Mouse (Mus musculus): ENCODE data around the gene BC107364.
"Not testable (repeated sequence)": the region's sequence is repeated elsewhere in the genome, so short reads cannot be mapped to it uniquely, and the experiment has no call there.

BC107364 gene

DNA sequence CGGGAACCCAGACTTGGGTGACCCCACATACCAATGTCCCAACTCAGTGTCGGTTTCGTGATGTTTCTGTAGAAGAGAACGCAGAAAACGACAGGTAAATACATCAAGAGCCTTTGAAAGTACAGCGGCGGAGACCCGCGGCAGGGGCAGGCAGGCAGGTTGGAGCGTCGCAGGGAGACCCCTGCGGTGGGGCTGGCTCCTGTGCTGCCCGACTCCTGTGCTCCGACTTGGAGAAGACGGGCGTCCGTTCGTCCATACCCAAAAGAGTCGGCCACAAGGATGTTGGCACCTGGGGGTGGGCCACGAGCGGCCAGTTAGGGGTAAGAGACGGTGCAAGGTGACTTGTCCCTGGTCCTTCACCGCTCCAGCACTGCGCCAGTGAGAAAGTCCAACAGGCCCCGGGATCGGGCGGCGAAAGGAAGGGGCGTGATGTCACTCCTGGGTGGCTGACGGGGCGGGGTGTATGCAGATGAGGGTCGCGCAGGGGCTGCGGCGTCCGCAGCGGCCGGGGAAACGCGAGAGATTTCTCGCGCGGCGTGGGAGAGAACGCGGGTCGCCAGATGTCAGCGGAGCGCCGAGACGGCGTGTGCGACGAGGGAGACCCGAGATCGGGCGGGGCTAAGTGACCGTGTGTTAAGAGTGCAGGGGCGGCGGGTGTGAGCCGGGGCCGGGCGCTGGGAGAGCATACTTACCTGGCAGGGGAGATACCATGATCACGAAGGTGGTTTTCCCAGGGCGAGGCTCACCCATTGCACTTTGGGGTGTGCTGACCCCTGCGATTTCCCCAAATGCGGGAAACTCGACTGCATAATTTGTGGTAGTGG, 2.1 kb downstream of the BC107364 start:
- not testable (repeated sequence) for DNase-seq

DNA sequence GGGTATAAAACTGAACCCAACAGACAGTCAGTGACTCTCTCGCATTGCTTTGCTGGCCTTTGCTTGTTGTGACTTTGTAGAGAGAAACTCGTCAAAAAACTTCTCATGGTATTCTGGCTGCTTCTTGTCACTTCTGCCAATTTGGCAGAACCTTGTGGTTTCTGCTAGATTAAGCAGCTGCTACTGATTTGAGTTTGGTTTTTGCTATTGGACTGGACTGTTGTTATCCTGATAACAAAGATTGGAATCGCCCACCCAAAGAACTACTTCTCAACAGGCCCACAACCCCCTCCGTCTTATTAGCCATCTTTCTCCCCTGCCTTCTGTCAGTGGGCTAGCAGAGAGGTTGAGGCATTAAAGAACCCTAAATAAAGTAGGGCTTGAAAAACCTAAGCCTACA, 6.7 kb downstream of the BC107364 start:
- no peak for DNase-seq

DNA sequence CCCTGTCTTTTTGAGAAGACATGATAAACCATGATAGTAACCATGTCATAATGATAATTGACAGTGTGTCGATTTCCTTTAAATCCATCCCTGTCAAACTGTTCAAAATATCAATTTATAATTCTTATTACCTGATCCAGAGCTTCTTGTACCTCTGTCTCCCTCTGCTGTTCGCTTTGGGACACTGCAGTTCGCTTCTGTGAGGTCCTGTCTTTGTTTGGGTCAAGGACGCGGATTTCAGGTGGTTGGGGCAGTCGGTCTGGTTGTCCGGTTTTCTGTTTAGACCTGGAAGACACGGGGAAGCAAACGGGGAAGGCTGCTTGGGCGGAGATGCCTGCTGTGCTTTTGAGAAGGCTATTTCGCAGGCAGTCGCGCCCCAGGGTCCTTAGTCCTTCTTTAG, 11.5 kb downstream of the BC107364 start:
- peak; percentile 48 to 77 for DNase-seq

DNA sequence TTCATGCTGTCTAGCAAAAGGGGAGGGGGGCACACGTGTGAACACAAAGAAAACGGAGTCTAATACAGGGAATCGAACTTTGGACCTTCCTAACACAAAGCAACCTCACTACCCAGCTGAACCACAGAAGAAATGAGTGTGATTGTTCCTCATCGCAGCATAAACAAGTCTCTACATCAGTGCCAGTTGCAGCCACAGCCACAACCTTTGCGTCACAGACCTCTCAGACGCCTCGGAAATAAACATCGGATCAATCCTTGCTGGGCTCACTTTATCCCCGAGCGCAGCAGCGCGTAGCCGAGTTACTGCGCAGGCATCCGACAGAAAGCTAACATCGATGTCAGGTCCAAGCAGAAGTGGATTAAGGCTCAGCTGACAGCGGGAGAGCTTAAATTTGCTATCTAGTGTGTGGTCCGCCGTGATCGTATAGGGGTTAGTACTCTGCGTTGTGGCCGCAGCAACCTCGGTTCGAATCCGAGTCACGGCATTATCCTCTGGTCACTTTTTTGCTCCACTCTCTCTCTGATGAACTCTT, 16.5 kb downstream of the BC107364 start:
- no peak for DNase-seq

DNA sequence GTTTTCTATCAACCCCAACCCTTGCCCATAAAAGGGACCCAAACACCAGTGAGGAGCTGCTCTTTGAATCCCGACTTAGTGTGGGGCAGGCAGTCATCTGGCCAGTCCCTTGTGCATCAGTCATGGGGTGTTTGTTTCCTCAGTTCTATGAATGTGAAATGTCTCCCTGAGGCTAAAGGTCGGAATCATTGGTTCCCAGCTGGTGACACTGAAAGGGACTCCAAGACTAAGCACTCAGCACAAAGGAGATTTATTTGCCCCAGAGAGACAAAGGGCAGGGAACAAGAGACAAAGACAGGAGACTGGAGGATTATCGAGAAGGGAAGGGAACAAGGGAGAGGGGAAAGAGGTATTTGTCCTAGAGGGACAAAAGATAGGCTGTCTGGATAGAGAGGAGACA, 19.9 kb downstream of the BC107364 start:
- DNase-seq = no peak

DNA sequence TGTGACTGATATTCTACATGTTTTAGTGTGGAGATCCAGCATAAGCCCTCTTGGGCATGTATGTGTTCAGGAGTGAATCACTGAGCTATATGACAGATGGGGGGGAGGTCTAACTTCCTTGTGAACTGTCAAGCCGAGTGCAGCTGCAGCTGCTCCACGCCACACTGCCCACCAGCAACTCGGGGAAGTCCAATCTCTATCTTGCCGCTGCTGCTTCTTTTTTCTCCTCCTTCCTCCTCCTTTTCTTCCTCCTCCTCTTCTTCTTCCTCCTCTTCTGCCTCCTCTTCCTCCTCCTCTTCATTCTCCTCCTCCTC, 22.3 kb downstream of the BC107364 start:
- DNase-seq = no peak

DNA sequence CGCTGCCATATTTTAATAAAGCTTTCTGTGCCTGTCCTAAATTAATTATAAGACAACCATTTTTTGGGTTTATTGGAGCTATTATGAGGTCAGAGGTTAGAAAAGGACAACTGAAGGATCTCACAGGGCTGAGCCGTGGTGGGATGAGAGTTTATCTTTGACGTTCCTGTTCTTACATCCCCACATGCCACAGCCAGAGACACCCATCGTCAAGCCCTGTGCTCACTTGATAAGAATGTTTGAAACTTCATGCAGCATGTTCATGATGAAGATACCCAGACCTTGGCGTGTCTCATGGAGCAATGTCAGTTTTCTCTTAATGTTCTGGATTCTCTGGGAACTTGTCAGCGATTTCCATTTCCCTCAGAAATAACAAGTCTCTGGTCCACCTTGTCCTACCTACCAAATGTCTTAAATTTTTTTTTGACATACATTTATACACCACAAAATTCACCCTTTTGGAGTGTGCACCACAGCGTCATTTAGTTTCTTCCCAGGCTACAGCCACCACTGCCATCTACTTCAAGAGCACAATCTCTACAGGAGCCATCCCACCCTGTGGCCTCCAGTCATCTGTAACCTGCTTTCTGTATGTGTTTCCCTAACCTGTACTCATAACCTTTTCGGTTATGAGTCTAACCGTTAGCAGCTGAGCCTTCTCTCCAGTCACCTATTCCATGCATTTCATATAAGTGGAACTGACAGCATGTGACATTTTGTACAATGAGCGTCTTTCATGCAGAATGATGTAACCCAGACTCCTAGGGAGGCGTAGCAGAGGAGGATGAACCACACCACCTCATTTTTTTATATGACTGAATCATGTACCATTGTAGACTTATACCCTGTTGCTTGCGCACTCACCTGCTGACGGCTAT, 22.9 kb downstream of the BC107364 start:
- DNase-seq = no peak

DNA sequence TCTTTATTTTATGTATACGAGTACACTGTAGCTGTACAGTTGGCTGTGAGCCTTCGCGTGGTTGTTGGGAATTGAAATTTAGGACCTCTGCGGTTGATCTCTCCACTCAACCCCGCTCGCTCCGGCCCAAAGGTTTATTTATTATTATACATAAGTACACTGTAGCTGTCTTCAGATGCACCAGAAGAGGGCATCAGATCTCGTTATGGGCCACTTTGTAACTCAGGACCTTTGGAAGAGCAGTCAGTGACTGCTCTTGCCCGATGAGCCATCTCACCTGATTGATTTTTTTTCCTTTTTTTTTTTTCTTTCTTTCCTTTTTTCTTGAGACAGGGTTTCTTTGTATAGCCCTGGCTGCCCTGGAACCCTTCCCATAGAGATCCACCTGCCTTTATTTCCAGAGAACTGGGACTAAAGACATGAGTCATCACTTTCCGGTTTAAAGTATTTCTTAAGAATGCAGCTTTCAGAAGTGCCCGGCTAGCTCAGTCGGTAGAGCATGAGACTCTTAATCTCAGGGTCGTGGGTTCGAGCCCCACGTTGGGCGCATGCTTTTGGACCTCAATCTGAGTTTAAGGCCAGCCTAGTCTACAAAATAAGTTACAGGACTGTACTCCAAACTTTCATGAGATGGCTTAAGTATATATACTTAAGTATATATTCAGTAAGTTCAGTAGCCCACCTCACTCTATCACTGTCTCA, 24.2 kb downstream of the BC107364 start:
- DNase-seq = peak in 1 of 2 experiments; percentile 10

DNA sequence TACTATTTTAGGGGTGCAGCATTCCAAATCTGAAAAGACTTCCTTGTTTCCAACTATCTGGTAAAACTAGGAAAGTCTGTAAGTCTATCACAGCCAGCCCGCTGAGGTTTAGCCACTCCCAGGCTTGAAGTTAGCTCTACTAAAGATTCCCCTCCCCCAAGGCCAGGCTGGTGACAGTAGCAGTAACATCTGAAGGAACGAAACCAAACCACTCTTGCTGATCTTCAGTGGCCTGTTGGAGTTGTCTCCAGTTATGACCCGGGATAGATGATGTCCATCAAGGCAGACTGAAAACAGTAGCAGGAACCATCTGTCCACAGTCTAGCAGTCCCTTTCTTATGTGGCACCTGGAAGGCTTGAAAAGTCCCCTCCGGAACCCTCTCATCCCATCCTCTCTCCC, 24.8 kb downstream of the BC107364 start:
- no peak for DNase-seq

DNA sequence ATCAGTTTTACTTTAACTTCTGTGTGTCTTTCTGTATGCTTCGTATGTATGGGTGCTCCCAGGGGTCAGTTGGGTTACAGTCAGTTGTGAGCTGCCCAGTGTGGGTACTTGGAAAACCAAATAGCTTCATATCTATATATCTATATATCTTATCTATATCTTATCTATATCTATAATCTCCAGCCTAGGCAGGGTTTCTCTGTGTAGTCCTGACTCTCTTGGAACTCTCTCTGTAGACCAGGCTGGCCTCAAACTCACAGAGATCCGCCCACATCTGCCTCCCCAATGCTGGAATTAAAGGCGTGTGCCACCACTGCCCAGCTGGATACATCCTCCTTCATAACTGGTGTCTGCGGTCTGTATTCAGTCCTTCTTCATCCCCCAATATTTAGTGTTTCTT, 25.8 kb downstream of the BC107364 start:
- no peak for DNase-seq

DNA sequence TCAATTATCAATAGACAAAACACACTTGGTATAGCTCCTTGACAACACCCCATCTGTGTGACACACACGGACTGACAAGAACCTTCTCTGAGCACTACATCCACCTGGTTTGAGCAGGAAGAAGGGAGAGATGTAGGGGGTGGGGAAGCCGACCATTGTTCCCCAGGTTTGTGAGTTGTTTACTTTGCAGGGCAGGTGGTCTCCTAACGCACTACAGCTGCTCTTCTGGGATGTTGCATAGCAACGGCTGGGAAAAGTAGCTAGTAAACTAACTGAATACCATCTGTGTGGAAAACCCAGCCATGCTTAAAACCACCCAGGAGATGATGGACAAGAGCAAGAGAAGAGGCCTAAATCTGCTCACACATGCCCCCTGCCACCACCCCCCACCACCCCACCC, 27.7 kb downstream of the BC107364 start:
- DNase-seq = not testable (repeated sequence)

DNA sequence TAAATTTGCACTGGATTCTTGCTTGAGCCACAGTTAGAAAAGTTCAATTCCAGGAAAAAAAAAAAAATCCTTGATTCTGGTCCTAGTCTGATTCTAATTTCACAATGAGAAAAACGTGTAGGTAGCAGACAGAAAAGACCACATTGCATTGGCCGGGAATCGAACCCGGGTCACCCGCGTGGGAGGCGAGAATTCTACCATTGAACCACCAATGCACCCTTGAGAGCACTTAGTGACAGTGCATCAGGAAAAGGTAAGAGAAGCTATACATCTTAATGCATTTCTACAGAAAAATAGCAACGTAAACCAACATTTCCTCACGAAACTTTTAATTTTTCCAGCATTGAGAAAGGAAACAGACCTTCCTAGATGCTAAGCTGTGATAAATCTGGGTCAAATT, 28.2 kb downstream of the BC107364 start:
- no peak for DNase-seq

DNA sequence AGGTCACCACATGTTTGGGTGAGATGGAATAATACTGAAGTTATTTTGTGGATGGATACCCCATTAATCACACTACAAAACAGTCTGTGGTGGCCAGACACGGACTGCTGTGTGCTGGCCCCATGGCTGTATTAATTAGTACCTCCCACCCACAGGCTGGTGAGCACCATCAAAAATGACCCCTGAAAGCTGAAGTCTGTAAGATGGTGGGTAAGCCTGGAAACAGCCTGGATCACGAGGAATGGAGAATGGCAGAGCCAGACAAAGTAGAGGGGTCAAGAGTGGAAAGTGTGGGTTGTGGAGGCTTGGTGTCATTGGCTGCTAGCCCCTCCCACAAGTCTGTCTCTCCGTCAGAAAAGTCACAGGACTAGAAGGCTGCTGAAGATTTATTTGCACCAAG, 31.3 kb downstream of the BC107364 start:
- no peak for DNase-seq

DNA sequence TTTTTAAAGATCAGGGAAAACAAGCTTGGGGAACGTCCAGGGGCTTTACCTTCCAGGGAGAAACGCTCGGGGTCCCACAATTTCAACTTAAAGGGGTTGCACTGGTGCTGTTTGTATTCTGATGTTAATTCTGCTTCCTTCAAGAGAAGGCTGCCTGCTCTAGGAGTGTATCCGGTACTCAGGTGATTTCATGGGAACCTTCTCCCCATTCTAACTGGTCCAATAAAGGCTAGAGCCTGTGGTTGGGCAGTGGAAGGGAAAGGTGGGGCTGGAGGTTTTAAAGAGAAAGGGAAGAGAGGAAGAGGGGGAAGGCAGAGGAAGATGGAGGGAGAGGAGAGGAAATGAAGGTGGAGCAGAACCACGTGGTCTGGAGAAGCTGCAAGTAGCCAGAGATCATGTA, 33.2 kb downstream of the BC107364 start:
- not testable (repeated sequence) for DNase-seq

DNA sequence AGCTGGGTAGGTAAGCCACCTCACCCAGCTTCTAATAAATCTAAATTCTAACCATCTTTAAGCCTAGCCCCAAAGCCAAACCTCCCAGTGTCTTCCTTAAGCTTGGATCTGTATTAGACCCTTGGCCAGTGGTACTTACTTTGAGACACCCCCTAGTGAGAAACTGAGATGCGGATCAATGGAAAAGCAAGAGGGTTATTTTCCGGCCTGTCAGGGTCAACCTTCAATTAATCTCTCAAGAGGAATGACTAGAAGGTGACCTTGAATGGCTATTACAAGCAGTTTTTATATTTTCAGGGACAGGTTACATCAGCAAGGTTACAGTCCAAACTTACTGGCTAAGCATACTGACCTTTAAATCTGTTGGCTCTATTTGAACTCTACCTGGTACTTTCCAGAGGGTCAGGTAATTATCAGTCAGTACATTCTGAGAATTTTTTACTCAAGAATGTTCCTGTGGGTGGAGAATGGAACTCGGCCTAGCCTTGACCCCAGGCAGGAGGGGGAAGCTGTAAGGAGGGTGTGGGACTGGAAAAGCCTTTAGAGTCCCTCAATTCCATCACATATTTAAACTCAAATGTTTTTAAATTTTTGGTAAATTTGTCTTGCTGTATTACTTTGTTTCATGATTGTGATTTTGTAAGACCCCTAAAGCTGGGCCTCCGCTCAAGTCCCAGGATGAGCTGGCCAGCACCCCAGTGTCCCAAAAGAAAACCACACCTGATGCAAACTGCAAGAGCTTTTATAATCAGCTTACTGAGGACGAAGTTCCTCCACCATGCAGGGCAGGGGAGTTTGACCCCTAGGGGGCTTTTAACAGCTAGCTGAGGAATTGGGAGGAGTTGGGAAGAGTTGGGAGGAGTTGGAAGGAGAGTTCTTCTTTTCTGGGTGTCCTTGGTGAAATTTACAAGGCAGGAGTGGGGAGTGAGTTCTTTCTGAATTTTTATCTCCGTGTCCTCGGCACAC, 34.0 kb downstream of the BC107364 start:
- no peak for DNase-seq

DNA sequence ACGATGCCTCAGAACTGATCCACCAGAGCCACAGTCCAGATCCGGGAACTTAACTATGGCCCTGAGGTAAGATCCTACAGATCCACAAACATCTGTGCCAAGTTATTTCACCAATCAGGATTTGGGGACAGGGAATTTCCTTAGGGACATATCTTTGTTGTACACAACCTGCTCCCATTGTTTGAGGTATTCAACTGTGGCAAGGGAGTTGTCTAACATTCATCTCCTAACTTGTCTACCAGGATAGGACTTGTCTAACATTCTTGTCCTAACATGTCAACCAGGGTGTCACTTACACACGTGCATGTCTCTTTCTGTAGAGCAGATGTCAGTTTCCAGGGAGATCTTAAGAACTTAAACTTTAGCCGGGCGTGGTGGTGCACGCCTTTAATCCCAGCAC, 35.5 kb downstream of the BC107364 start:
- DNase-seq = no peak

DNA sequence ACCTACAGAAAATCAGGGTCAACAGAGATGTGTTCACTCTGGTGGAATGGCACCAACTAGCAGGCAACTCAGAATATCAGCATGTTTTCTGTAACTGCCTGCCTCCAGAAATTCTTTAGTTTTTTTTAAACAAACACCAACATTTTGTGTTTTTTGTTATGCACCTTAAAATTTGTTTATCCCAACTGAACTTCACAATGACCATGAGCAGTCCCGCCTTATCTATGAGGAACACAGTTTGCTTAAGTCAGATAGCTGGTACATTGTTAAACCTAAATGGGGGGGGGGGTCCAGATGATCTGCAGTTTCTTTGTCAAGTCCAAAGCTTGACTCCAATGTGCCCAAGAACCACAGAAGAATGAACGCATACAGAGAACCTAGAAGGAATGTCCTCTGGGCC, 36.0 kb downstream of the BC107364 start:
- no peak for DNase-seq

DNA sequence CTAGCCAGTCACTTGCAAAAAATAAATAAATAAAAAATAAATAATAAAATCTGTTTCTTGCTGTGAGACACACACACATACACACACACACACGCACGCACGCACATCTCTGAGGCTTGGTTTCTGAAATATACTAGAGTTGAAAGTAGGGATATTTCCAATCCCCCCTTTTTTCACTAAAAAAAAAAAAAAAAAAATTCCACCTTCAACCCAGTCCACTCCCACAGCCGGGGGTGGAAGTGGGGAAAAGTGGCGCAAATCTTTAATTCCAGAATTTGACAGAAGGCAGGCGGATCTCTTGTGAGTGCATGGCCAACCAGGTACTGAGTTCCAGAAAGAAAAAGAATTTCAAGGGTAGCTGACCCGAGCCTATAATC, 37.2 kb downstream of the BC107364 start:
- DNase-seq = no peak

DNA sequence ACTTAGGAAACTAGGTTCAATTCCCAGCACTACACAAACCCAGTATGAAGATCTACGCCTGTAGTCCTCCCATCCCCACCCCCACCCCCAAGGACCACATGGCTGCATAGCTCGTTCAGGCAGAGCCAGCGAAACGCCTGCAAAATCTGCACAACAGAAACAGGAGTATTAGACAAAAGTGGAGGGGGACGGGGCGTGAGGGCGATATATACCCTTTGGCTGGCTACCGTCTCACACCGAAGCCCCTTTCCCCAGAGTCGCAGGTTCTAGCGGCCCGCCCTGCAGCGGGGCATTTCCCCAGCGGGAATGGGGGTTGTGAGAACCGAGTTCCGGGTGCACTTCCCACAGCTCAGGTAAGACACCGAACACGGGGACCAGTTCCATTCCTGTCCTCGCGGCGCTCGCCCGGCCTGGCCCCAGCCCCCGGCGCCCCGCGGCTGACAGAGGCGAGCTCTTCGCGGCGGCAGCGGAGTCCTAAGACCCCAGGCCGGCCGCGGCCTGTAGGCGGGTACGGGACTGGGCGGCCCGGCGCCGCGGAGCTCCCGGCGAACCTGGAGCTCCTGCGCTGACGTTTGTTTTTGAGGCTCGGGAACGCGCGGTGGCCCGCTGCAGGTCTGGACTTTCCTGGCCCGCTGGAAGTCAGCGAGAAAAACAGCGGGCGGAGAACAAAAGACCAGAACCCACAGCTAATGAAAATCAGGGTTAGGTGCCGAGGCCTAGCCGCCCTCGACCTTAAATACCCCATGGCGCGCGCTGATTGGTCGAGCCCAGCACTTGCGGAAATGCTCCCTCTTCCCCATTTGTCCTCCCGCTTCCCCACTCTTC, 37.8 kb downstream of the BC107364 start:
- DNase-seq = peak; percentile 17 to 49

DNA sequence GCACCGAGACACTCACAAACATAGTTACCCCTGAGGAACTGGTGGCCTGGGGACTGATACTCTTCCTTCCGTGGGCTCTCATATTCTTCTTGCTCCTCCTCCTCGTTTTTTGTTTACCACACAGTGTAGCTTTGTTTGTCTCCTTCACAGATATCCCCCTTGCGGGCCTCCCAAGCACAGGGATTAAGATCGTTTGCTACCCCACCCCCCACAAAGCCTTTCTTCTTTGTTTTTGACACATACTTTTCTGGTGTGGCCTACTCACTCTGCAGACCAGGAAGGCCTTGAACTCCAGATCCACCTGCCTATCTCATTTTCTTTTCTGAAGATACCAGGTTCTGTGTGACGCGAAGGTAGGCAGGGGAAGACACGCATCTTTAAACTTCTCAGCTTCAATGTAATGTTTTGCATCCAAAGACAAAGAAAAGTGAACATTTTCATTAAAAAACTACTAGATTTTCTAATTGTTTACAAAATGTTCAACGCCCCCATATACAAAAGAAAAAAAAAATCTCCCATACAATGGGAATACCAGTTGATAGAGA, 38.5 kb downstream of the BC107364 start:
- no peak for DNase-seq

DNA sequence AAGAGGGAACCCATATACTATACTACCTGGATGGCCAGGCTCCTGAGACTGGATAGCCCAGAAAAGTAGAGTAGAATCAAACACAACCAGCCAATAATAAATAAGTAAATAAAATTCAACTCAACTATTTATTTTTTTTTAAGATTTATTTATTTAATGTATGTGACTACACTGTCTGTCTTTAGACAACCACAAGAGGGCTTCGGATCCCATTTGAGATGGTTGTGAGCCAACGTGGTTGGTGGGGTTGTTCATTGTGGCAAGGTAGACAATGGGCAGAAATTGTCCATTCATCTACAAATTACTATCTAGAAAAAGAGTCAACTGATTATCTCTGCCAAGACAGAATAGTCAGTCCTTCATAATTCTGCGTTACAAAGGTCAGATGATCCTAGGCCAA, 40.3 kb downstream of the BC107364 start:
- no peak for DNase-seq

All from kidney, adult 8-10 months (tissue).